Mouse (Mus musculus) embryonic facial prominence, embryonic 13.5 days (tissue): ENCODE results near the gene Cdc42. TPM values are rescaled to one million over a fixed set of nuclear protein-coding genes. Genes with fewer than 3 reads are reported as not detected.

Experiments
- ATAC-seq: fragments of 200-750 bp; cut with Nextera tagmentation; 2 replicates; pipeline ENCODE4 v1.8.0; 2017; ENCODE audit warnings: low read depth; ENCODE audit not compliant: insufficient number of reproducible peaks, insufficient read depth, low FRiP score, low TSS enrichment
- H3K27ac ChIP-seq: fragments of 300-500 bp; sonication (generic); 2 replicates; pipeline ENCODE4 v1.5.1; 2015; ENCODE audit warnings: moderate library complexity, mild to moderate bottlenecking, inconsistent platforms
- H3K27me3 ChIP-seq: fragments of 300-500 bp; sonication (generic); 2 replicates; pipeline ENCODE4 v1.6.1; 2015; ENCODE audit warnings: mild to moderate bottlenecking, inconsistent platforms
- H3K36me3 ChIP-seq: fragments of 300-500 bp; sonication (generic); 2 replicates; pipeline ENCODE4 v1.6.1; 2015; ENCODE audit warnings: mild to moderate bottlenecking, inconsistent platforms
- H3K4me1 ChIP-seq: fragments of 300-500 bp; sonication (generic); 2 replicates; pipeline ENCODE4 v1.6.1; 2015; ENCODE audit warnings: inconsistent platforms
- H3K4me2 ChIP-seq: fragments of 300-500 bp; sonication (generic); 2 replicates; pipeline ENCODE4 v1.6.1; 2015; ENCODE audit warnings: moderate library complexity, mild to moderate bottlenecking, inconsistent platforms
- H3K4me3 ChIP-seq: fragments of 300-500 bp; sonication (generic); 2 replicates; pipeline ENCODE4 v1.5.1; 2015; ENCODE audit warnings: mild to moderate bottlenecking, inconsistent platforms
- H3K9ac ChIP-seq: fragments of 300-500 bp; sonication (generic); 2 replicates; pipeline ENCODE4 v1.6.1; 2015; ENCODE audit warnings: mild to moderate bottlenecking, inconsistent platforms
- H3K9me3 ChIP-seq: fragments of 300-500 bp; sonication (generic); 2 replicates; pipeline ENCODE4 v1.6.1; 2016; ENCODE audit warnings: inconsistent platforms
- WGBS: fragments of 180-500 bp; shearing (Covaris S2); methylation state at CpG from one replicate; pipeline ENCODE4 v1.1.7; 2015; ENCODE audit warnings: mixed read lengths; 5-methylcytosine and 5-hydroxymethylcytosine counted together
- polyA plus RNA-seq: library from polyadenylated mRNA; unstranded; fragments of >200 nt; fragmentation: Nextera tagmentation; extraction: Ambion mirVana; gene quantifications from 2 replicates; pipeline ENCODE4 v1.2.1, GENCODE M21; 2015

Cdc42 gene
- polyA plus RNA-seq, result 700 and 721 TPM in 2 replicates

- WGBS, result under 1% methylated on average over 39 of the region's 44 CpGs
These were observed at the start of gene Cdc42 for GRCm38 (mm10) chr4:137357517-137358254. Gene Cdc42, minus strand, starts transcription at chr4:137357720.

GRCm38 (mm10) chr4:137405571-137405970 lies 48.1 kb upstream of the Cdc42 start:
- Histone ChIP-seq H3K36me3 (no peaks in the 10 kb centered on the region), H3K4me2 (no peak overlapping the region), H3K9ac (no peak overlapping the region), H3K4me1 (no peaks in the 10 kb centered on the region), H3K27me3 (no peaks in the 10 kb centered on the region), H3K27ac (no peak overlapping the region), H3K4me3 (no peak overlapping the region), H3K9me3 (no peaks in the 10 kb centered on the region)
- ATAC-seq, result no peak
- WGBS, result 91% methylated on average over 3 of the region's 3 CpGs

More at GRCm38 (mm10) chr4:137357517-137358254, at the start of gene Cdc42:
- H3K4me2 ChIP-seq, result peak within 1 kb of the TSS; percentile 81
- H3K27ac ChIP-seq, result peak within 1 kb of the TSS; percentile 97
- peak within 1 kb of the TSS; percentile 94 for H3K4me3 ChIP-seq
- peak; percentile 96 for ATAC-seq
- no peaks in the 10 kb centered on the region for H3K36me3 ChIP-seq
- H3K9me3 ChIP-seq, result no peaks in the 10 kb centered on the region
- H3K9ac ChIP-seq, result peak within 1 kb of the TSS; percentile 100
- peaks cover 32% of the 10 kb centered on the region for H3K4me1 ChIP-seq
- no peaks in the 10 kb centered on the region for H3K27me3 ChIP-seq

- no peak for ATAC-seq
- H3K36me3 ChIP-seq, result no peaks in the 10 kb centered on the region
- H3K9me3 ChIP-seq, result no peaks in the 10 kb centered on the region
- no peak overlapping the region for H3K4me2 ChIP-seq
- H3K4me1 ChIP-seq, result no peaks in the 10 kb centered on the region
- no peak overlapping the region for H3K27ac ChIP-seq
- no peaks in the 10 kb centered on the region for H3K27me3 ChIP-seq
- WGBS, result 74% methylated on average over 15 of the region's 15 CpGs
- H3K4me3 ChIP-seq, result no peak overlapping the region
- no peak overlapping the region for H3K9ac ChIP-seq
These were observed 39.4 kb upstream of the Cdc42 start for GRCm38 (mm10) chr4:137396641-137397525.

- H3K4me1 ChIP-seq, result peaks cover 8% of the 10 kb centered on the region
- no peak overlapping the region for H3K4me3 ChIP-seq
- H3K9ac ChIP-seq, result no peak overlapping the region
- no peak overlapping the region for H3K27ac ChIP-seq
- H3K9me3 ChIP-seq, result no peaks in the 10 kb centered on the region
- WGBS, result 60% methylated on average over 9 of the region's 9 CpGs
- H3K27me3 ChIP-seq, result no peaks in the 10 kb centered on the region
- no peaks in the 10 kb centered on the region; the same call in 1 of the 2 replicates for H3K36me3 ChIP-seq
- H3K4me2 ChIP-seq, result no peak overlapping the region
- ATAC-seq, result no peak
These were observed 36.0 kb upstream of the Cdc42 start for GRCm38 (mm10) chr4:137393378-137394135.

- Histone ChIP-seq H3K36me3 (no peaks in the 10 kb centered on the region; the same call in 1 of the 2 replicates), H3K27ac (no peak overlapping the region), H3K9ac (no peak overlapping the region), H3K27me3 (no peaks in the 10 kb centered on the region), H3K9me3 (no peaks in the 10 kb centered on the region), H3K4me2 (no peak overlapping the region), H3K4me1 (peaks cover 8% of the 10 kb centered on the region), H3K4me3 (no peak overlapping the region)
- no peak for ATAC-seq
- 85% methylated on average over 9 of the region's 9 CpGs for WGBS
These were observed 35.4 kb upstream of the Cdc42 start for GRCm38 (mm10) chr4:137392874-137393273.

GRCm38 (mm10) chr4:137391287-137391686 lies 33.8 kb upstream of the Cdc42 start:
- H3K9me3 ChIP-seq, result no peaks in the 10 kb centered on the region
- no peak for ATAC-seq
- WGBS, result 89% methylated on average over 3 of the region's 3 CpGs
- H3K4me2 ChIP-seq, result no peak overlapping the region
- no peak overlapping the region for H3K27ac ChIP-seq
- H3K36me3 ChIP-seq, result no peaks in the 10 kb centered on the region; the same call in 1 of the 2 replicates
- no peaks in the 10 kb centered on the region for H3K27me3 ChIP-seq
- no peak overlapping the region for H3K4me3 ChIP-seq
- H3K9ac ChIP-seq, result no peak overlapping the region
- peaks cover 8% of the 10 kb centered on the region for H3K4me1 ChIP-seq

- ATAC-seq, result no peak
- Histone ChIP-seq H3K36me3 (no peaks in the 10 kb centered on the region; the same call in 1 of the 2 replicates), H3K27ac (no peak overlapping the region), H3K9me3 (no peaks in the 10 kb centered on the region), H3K4me2 (no peak overlapping the region), H3K9ac (no peak overlapping the region), H3K4me1 (peaks cover 8% of the 10 kb centered on the region), H3K4me3 (no peak overlapping the region), H3K27me3 (no peaks in the 10 kb centered on the region)
- 94% methylated on average over 4 of the region's 4 CpGs for WGBS
These were observed 32.7 kb upstream of the Cdc42 start for GRCm38 (mm10) chr4:137390196-137390595.

- WGBS, result 51% methylated on average over 6 of the region's 6 CpGs
These were observed 31.5 kb upstream of the Cdc42 start for GRCm38 (mm10) chr4:137388983-137389382.

GRCm38 (mm10) chr4:137388059-137388794 lies 30.7 kb upstream of the Cdc42 start:
- peak; percentile 84; the same call in 1 of the 2 replicates for ATAC-seq
- peak overlapping the region; percentile 80 for H3K4me2 ChIP-seq

More at GRCm38 (mm10) chr4:137388983-137389382, 31.5 kb upstream of the Cdc42 start:
- Histone ChIP-seq H3K27ac (no peak overlapping the region), H3K36me3 (no peaks in the 10 kb centered on the region; the same call in 1 of the 2 replicates), H3K9ac (peak overlapping the region; percentile 89), H3K9me3 (no peaks in the 10 kb centered on the region), H3K27me3 (no peaks in the 10 kb centered on the region), H3K4me2 (peak overlapping the region; percentile 80), H3K4me1 (peaks cover 8% of the 10 kb centered on the region), H3K4me3 (peak overlapping the region; percentile 89)
- ATAC-seq, result no peak

GRCm38 (mm10) chr4:137387482-137388058 lies 30.1 kb upstream of the Cdc42 start:
- H3K27ac ChIP-seq, result peak overlapping the region; percentile 90
- no peak for ATAC-seq
- H3K9ac ChIP-seq, result peak overlapping the region; percentile 89
- H3K9me3 ChIP-seq, result no peaks in the 10 kb centered on the region
- H3K4me1 ChIP-seq, result peaks cover 8% of the 10 kb centered on the region
- under 1% methylated on average over 20 of the region's 20 CpGs for WGBS
- no peaks in the 10 kb centered on the region; the same call in 1 of the 2 replicates for H3K36me3 ChIP-seq
- peak overlapping the region; percentile 80 for H3K4me2 ChIP-seq
- no peaks in the 10 kb centered on the region for H3K27me3 ChIP-seq
- peak overlapping the region; percentile 89 for H3K4me3 ChIP-seq

More at GRCm38 (mm10) chr4:137388059-137388794, 30.7 kb upstream of the Cdc42 start:
- Histone ChIP-seq H3K4me1 (peaks cover 8% of the 10 kb centered on the region), H3K27me3 (no peaks in the 10 kb centered on the region), H3K9ac (peak overlapping the region; percentile 89), H3K36me3 (no peaks in the 10 kb centered on the region; the same call in 1 of the 2 replicates), H3K27ac (peak overlapping the region; percentile 90), H3K9me3 (no peaks in the 10 kb centered on the region), H3K4me3 (peak overlapping the region; percentile 89)
- WGBS, result under 1% methylated on average over 46 of the region's 46 CpGs
